Mouse (Mus musculus): ENCODE measurements at regions not wholly inside any gene's neighbourhood (a gene's known extent, or its start where the extent isn't known, plus 50 kb on each side); places are given as distances from the start of the nearest gene placed in this dataset.

- TF ChIP-seq POLR2A (IDR thresholded peaks at IDR 0.05; ENCODE audit: control insufficient read depth, low read depth, low read length) (no peak), CTCF (IDR thresholded peaks at IDR 0.05; ENCODE audit: control insufficient read depth, insufficient read depth, insufficient replicate concordance, low read depth, low read length) (no peak)
These were observed 67.4 kb downstream of the Ccdc71l start for GRCm38 (mm10) chr12:32445874-32446273.
